In the genomic region with DNA sequence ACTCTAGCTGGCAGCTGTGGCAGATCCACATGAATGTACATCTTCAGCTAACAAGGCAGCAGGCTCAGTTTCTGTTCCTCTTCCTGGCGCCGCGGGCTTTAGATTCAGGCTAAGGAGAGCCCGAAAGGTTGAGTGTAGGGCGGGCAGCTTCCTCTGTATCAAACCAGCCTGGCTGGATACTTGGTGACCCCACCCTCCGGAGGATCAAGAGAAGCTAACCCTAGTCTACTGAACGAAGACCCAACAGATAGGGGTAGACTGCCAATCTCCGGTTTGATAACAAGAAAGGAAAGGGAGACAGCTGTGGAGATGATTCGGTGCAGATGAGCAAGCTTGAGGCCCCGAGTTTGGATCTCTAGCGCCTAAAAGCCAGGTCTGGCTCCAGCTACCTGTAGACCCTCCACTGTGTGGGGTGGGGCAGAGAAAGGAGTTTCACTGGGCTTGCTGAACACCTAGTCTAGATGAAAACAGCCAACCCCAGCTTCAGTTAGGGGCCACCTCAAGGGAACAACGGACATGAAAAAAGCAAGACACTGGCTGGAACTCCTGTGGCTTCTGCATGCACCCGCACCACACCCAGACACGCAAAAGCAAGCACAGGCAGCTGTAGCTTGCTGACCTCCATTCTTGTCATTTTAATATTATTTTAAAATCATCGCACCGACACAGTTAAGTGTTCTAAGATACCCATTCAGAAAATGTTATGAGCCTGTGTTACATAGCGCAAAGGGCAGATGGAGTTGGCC, we compare ENCODE assay signal across 8 mouse cellular contexts. TPM values are rescaled to one million over a fixed set of nuclear protein-coding genes. Genes with fewer than 3 reads are reported as not detected.
A peak's percentile ranks its signal among the peaks of the same experiment; 100 is the strongest.
DNase-seq lines count a peak whose midpoint lies in the region; ATAC-seq and TF ChIP-seq lines count a peak whose summit lies in the region.

No protein-coding gene starts in this region.

- TF ChIP-seq CTCF in testis, adult 2 months (IDR thresholded peaks at IDR 0.05; ENCODE audit: control insufficient read depth, insufficient read depth, insufficient replicate concordance, low read depth, low read length): no peak

- H3K4me2 ChIP-seq in forebrain, embryonic 14.5 days (ENCODE audit: low read length): peak overlapping the region; percentile 99
- H3K4me2 ChIP-seq in limb, embryonic 12.5 days: peak overlapping the region; percentile 96
- peak overlapping the region; percentile 89 for H3K4me2 ChIP-seq in midbrain, embryonic 13.5 days (replicated peaks)

- peak overlapping the region; percentile 92 for H3K4me3 ChIP-seq in testis, adult 2 months (ENCODE audit: control insufficient read depth, low read depth, low read length)
- H3K4me3 ChIP-seq in forebrain, embryonic 14.5 days (ENCODE audit: low read depth, low read length): peak overlapping the region; percentile 95
- peak overlapping the region; percentile 92 for H3K4me3 ChIP-seq in limb, embryonic 12.5 days (replicated peaks)
- H3K4me3 ChIP-seq in midbrain, embryonic 13.5 days (replicated peaks): peak overlapping the region; percentile 85

- intact Hi-C loops in left cerebral cortex, postnatal 10 days (cut with DNase I): loop anchor here (5.0 kb wide), 1 partner anchor 45 kb away; no protein-coding TSS in a partner anchor

- peaks cover 16% of the 10 kb centered on the region for H3K4me1 ChIP-seq in testis, adult 2 months (ENCODE audit: control insufficient read depth, insufficient read depth, low read length)
- H3K4me1 ChIP-seq in forebrain, embryonic 14.5 days (ENCODE audit: control insufficient read depth, insufficient read depth, low read length): peaks cover 8% of the 10 kb centered on the region
- peaks cover 10% of the 10 kb centered on the region for H3K4me1 ChIP-seq in limb, embryonic 12.5 days (replicated peaks)
- H3K4me1 ChIP-seq in midbrain, embryonic 13.5 days (replicated peaks): peaks cover 18% of the 10 kb centered on the region

- H3K9me3 ChIP-seq in forebrain, embryonic 14.5 days (replicated peaks; ENCODE audit: control insufficient read depth, low read length): no peaks in the 10 kb centered on the region
- H3K9me3 ChIP-seq in limb, embryonic 12.5 days: peaks cover 3% of the 10 kb centered on the region; the same call in 1 of the 2 replicates
- H3K9me3 ChIP-seq in midbrain, embryonic 13.5 days: no peaks in the 10 kb centered on the region

- 88% methylated on average over 17 of the region's 17 CpGs for WGBS in forebrain, embryonic 14.5 days
- 85% methylated on average over 17 of the region's 17 CpGs for WGBS in limb, embryonic 12.5 days
- 86% methylated on average over 17 of the region's 17 CpGs for WGBS in midbrain, embryonic 13.5 days

- H3K27ac ChIP-seq in testis, adult 2 months (ENCODE audit: control insufficient read depth, insufficient read depth, low read depth, low read length): no peak overlapping the region
- H3K27ac ChIP-seq in forebrain, embryonic 14.5 days (ENCODE audit: low read depth, low read length): no peak overlapping the region
- H3K27ac ChIP-seq in limb, embryonic 12.5 days: no peak overlapping the region
- H3K27ac ChIP-seq in midbrain, embryonic 13.5 days: no peak overlapping the region

- no peak for DNase-seq in testis, postnatal 10 days (ENCODE audit: low spot score)
- no peak for DNase-seq in forebrain, embryonic 14.5 days (ENCODE audit: low spot score)
- DNase-seq in left cerebral cortex, postnatal 10 days (ENCODE audit: extremely low spot score in 1 of 2, low spot score in 2 of 2): no peak
- DNase-seq in urinary bladder, adult 2 months (ENCODE audit: low spot score): no peak
- DNase-seq in urinary bladder, postnatal 36 days (ENCODE audit: low spot score in 2 of 2): no peak

- peak overlapping the region; percentile 95 for H3K9ac ChIP-seq in forebrain, embryonic 14.5 days (ENCODE audit: low read length)
- peak overlapping the region; percentile 90 for H3K9ac ChIP-seq in limb, embryonic 12.5 days (replicated peaks)
- H3K9ac ChIP-seq in midbrain, embryonic 13.5 days (replicated peaks): peak overlapping the region; percentile 93

- no peak for TF ChIP-seq POLR2A in testis, adult 2 months (IDR thresholded peaks at IDR 0.05; ENCODE audit: control insufficient read depth, low read depth, low read length)

- no peaks in the 10 kb centered on the region for H3K27me3 ChIP-seq in testis, adult 2 months (ENCODE audit: control insufficient read depth, insufficient read depth, low read length)
- H3K27me3 ChIP-seq in forebrain, embryonic 14.5 days (replicated peaks; ENCODE audit: control insufficient read depth, insufficient read depth, low read length): no peaks in the 10 kb centered on the region
- no peaks in the 10 kb centered on the region for H3K27me3 ChIP-seq in limb, embryonic 12.5 days
- no peaks in the 10 kb centered on the region for H3K27me3 ChIP-seq in midbrain, embryonic 13.5 days

- H3K36me3 ChIP-seq in testis, adult 2 months (ENCODE audit: control insufficient read depth, insufficient read depth, low read length): no peaks in the 10 kb centered on the region; the same call in none of the 2 replicates
- H3K36me3 ChIP-seq in forebrain, embryonic 14.5 days (ENCODE audit: control insufficient read depth, insufficient read depth, low read length): peaks cover 23% of the 10 kb centered on the region
- peaks cover 40% of the 10 kb centered on the region for H3K36me3 ChIP-seq in limb, embryonic 12.5 days
- H3K36me3 ChIP-seq in midbrain, embryonic 13.5 days: peaks cover 27% of the 10 kb centered on the region

- no peak for ATAC-seq in forebrain, embryonic 14.5 days
- no peak for ATAC-seq in limb, embryonic 12.5 days (ENCODE audit: insufficient number of reproducible peaks, insufficient read depth, low FRiP score, low TSS enrichment, low read depth)
- no peak for ATAC-seq in midbrain, embryonic 13.5 days

RNA-seq across cellular contexts. Expression of gene Necap2, which starts 1.2 kb away (rescaled TPM):
- 27.3 and 30.1 TPM in 2 replicates for polyA plus RNA-seq in testis, adult 2 months (2012; rRNA removed)
- polyA plus RNA-seq in forebrain, embryonic 14.5 days (2014; fragmentation: Nextera tagmentation; extraction: Ambion mirVana): 36.6 and 41.8 TPM in 2 replicates
- polyA plus RNA-seq in limb, embryonic 12.5 days (2016; fragmentation: Nextera tagmentation; extraction: Ambion mirVana): 87.1 and 87.7 TPM in 2 replicates
- polyA plus RNA-seq in midbrain, embryonic 13.5 days (2015; fragmentation: Nextera tagmentation; extraction: Ambion mirVana): 47.2 and 52.3 TPM in 2 replicates
- total RNA-seq in left cerebral cortex, postnatal 10 days (2021): 10 to 100 TPM; 41.8 to 42.9 TPM
- polyA plus RNA-seq in urinary bladder, adult 2 months (2012; rRNA removed): 65.9 and 77.0 TPM in 2 replicates

RNA-seq across cellular contexts. Expression of gene Spata21, which starts 11.2 kb away (rescaled TPM):
- 518 and 561 TPM in 2 replicates for polyA plus RNA-seq in testis, adult 2 months (2012; rRNA removed)
- polyA plus RNA-seq in forebrain, embryonic 14.5 days (2014; fragmentation: Nextera tagmentation; extraction: Ambion mirVana): 0.19 TPM in 1 of 2 replicates, not detected in the other
- 0.28 TPM in 1 of 2 replicates, not detected in the other for polyA plus RNA-seq in limb, embryonic 12.5 days (2016; fragmentation: Nextera tagmentation; extraction: Ambion mirVana)
- polyA plus RNA-seq in midbrain, embryonic 13.5 days (2015; fragmentation: Nextera tagmentation; extraction: Ambion mirVana): 0.22 TPM in 1 of 2 replicates, not detected in the other
- total RNA-seq in left cerebral cortex, postnatal 10 days (2021): under 1 TPM; 0.17 to 0.59 TPM
- not detected in 2 replicates for polyA plus RNA-seq in urinary bladder, adult 2 months (2012; rRNA removed)

RNA-seq across cellular contexts. Expression of gene Crocc, which starts 16.6 kb away (rescaled TPM):
- 12.5 and 15.8 TPM in 2 replicates for polyA plus RNA-seq in testis, adult 2 months (2012; rRNA removed)
- polyA plus RNA-seq in forebrain, embryonic 14.5 days (2014; fragmentation: Nextera tagmentation; extraction: Ambion mirVana): 6.6 and 7.8 TPM in 2 replicates
- 11.1 and 13.2 TPM in 2 replicates for polyA plus RNA-seq in limb, embryonic 12.5 days (2016; fragmentation: Nextera tagmentation; extraction: Ambion mirVana)
- 6.8 and 8.8 TPM in 2 replicates for polyA plus RNA-seq in midbrain, embryonic 13.5 days (2015; fragmentation: Nextera tagmentation; extraction: Ambion mirVana)
- 10 to 100 TPM; 44.5 to 45.2 TPM for total RNA-seq in left cerebral cortex, postnatal 10 days (2021)
- polyA plus RNA-seq in urinary bladder, adult 2 months (2012; rRNA removed): 27.0 and 30.8 TPM in 2 replicates

Comparison
In these comparisons a context has a peak if more than half of its experiments do, and no peak if none do; other contexts are left out.
1. RNA of gene Spata21, which starts 11.2 kb away (polyA plus RNA-seq): 518 to 561 TPM in testis, adult 2 months; 0.19 TPM in forebrain, embryonic 14.5 days, 0.22 TPM in midbrain, embryonic 13.5 days, 0.28 TPM in limb, embryonic 12.5 days and not detected in urinary bladder, adult 2 months; every median in the first group is over 100 times any median in the second.
2. Peak in every context shown above with its lines, with median percentiles within 50 percentile points of each other: H3K4me3 ChIP-seq, H3K4me2 ChIP-seq and H3K9ac ChIP-seq.